Mouse (Mus musculus) lung, embryonic 14.5 days (tissue): ENCODE results near the gene Proca1. TPM values are rescaled to one million over a fixed set of nuclear protein-coding genes. Genes with fewer than 3 reads are reported as not detected.

Experiments
- ATAC-seq: fragments of 200-750 bp; cut with Nextera tagmentation; 2 replicates; pipeline ENCODE4 v1.8.0; 2017; ENCODE audit warnings: mild to moderate bottlenecking, moderate TSS enrichment, moderate library complexity; ENCODE audit not compliant: insufficient read depth
- DNase-seq: peaks from one replicate; pipeline ENCODE4 v3.0.0-alpha.2; 2015
- H3K27ac ChIP-seq: fragments of 300-500 bp; sonication (generic); 2 replicates; pipeline ENCODE4 v1.5.1; 2014; ENCODE audit warnings: low read depth, mild to moderate bottlenecking, moderate library complexity
- H3K27me3 ChIP-seq: fragments of 300-500 bp; sonication (generic); 2 replicates; pipeline ENCODE4 v1.6.1; 2014; ENCODE audit warnings: low read length, control low read depth; ENCODE audit not compliant: insufficient read depth
- H3K36me3 ChIP-seq: fragments of 300-500 bp; sonication (generic); 2 replicates; pipeline ENCODE4 v1.6.1; 2014; ENCODE audit warnings: control low read depth; ENCODE audit not compliant: insufficient read depth
- H3K4me1 ChIP-seq: fragments of 300-500 bp; sonication (generic); 2 replicates; pipeline ENCODE4 v1.6.1; 2014; ENCODE audit warnings: antibody characterized with exemption, control low read depth; ENCODE audit not compliant: insufficient read depth
- H3K4me2 ChIP-seq: fragments of 300-500 bp; sonication (generic); 2 replicates; pipeline ENCODE4 v1.6.1; 2014; ENCODE audit warnings: mild to moderate bottlenecking
- H3K4me3 ChIP-seq: fragments of 300-500 bp; sonication (generic); 2 replicates; pipeline ENCODE4 v1.5.1; 2014; ENCODE audit warnings: low read depth, low read length
- H3K9ac ChIP-seq: fragments of 300-500 bp; sonication (generic); 2 replicates; pipeline ENCODE4 v1.6.1; 2014
- H3K9me3 ChIP-seq: fragments of 300-500 bp; sonication (generic); 2 replicates; pipeline ENCODE4 v1.6.1; 2016; ENCODE audit warnings: low read depth, low read length, control low read depth
- CTCF ChIP-seq: IDR thresholded peaks from 2 replicates; pipeline ENCODE4 v1.5.1; 2016; ENCODE audit warnings: antibody characterized with exemption, low read depth
- WGBS: fragments of 180-500 bp; shearing (Covaris S2); extraction: QIAGEN DNeasy Blood & Tissue Kit; methylation state at CpG from one replicate; pipeline ENCODE4 v1.1.7; 2014; 5-methylcytosine and 5-hydroxymethylcytosine counted together
- polyA plus RNA-seq: library from polyadenylated mRNA; unstranded; fragments of >200 nt; fragmentation: Nextera tagmentation; extraction: Ambion mirVana; gene quantifications from 2 replicates; pipeline ENCODE4 v1.2.1, GENCODE M21; 2014

The Proca1 gene
- polyA plus RNA-seq, 1 experiment from 2014 or later, result 2.8 TPM

DNA sequence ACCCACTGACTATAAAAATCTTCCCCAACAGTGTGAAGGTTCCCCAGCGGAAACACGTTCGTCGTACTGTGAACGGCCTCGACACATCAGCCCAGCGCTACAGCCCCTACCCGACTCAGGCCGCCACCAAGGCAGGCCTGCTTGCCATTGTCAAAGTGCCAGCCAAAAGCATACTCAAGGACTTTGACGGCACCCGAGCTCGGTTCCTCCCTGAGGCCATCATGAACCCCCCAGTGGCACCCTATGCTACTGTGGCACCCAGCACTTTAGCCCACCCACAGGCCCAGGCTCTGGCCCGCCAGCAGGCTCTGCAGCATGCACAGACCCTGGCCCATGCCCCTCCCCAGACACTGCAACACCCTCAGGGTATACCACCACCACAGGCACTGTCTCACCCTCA is 39.4 kb upstream of the Proca1 start:
- no peak for DNase-seq
- no peaks in the 10 kb centered on the region for H3K9me3 ChIP-seq
- no peak for ATAC-seq
- H3K9ac ChIP-seq, result no peak overlapping the region; the same call in 1 of the 2 replicates
- H3K36me3 ChIP-seq, result peaks cover 83% of the 10 kb centered on the region
- TF ChIP-seq CTCF, result no peak
- 0 out of 2 replicates have a peak, but pooled peaks cover 6% of the 10 kb centered on the region for H3K4me1 ChIP-seq
- 81% methylated on average over 13 of the region's 13 CpGs for WGBS
- no peak overlapping the region for H3K4me3 ChIP-seq
- H3K27me3 ChIP-seq, result no peaks in the 10 kb centered on the region
- peak overlapping the region; percentile 81 for H3K27ac ChIP-seq
- no peak overlapping the region for H3K4me2 ChIP-seq

DNA sequence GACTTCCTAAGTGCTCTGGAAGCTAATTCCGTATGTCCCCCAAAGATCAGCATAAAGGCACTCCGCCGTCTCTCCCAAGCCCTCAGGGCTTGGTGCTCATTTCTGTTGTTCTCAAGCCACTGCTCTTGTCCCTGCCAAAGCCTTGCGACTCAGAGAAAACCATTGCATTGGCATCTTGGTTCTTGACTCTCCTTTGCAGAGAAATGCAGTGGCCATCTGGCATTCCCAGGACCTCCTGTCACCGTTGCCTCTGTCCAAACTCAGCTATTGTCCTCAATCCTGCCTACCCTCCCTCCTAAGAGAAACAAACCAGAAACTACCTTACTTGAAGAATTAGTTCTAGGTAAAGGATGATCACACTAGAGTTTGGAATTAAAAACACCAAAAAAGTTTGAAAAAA is 37.5 kb upstream of the Proca1 start:
- no peak for TF ChIP-seq CTCF
- Histone ChIP-seq H3K4me2 (no peak overlapping the region), H3K27me3 (no peaks in the 10 kb centered on the region), H3K9ac (no peak overlapping the region), H3K4me3 (no peak overlapping the region), H3K36me3 (peaks cover 83% of the 10 kb centered on the region), H3K9me3 (no peaks in the 10 kb centered on the region), H3K27ac (no peak overlapping the region), H3K4me1 (0 out of 2 replicates have a peak, but pooled peaks cover 6% of the 10 kb centered on the region)
- ATAC-seq (no peak), DNase-seq (no peak)
- 84% methylated on average over 5 of the region's 5 CpGs for WGBS

DNA sequence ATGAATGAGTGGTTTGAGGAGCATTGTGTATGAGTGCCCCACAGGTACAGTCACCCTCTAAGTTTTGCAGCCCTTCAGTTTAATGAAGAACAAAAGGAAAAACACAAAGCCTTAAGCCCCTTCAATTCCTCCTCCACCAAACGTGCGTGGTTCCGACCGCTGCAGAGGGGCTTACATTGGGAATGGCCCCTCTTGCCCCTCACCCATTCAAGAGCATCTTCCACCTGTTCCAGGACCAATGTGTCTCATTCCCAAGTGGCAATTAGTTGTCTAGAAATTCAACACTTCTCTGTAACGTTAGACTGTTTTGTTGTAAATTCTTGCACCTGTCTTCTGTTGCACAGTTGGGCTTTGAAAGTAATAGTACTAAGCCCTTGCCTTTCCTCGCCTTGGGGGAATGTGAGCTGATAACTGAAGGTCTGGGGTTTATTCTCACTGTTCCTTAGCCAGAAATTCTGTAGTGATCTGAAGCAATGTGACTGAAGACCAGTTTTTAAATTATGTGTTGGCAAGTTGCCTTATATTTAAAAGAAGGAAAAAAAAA is 37.0 kb upstream of the Proca1 start:
- Histone ChIP-seq H3K27ac (no peak overlapping the region), H3K4me3 (no peak overlapping the region), H3K9ac (no peak overlapping the region), H3K27me3 (no peaks in the 10 kb centered on the region), H3K36me3 (peaks cover 83% of the 10 kb centered on the region), H3K9me3 (no peaks in the 10 kb centered on the region), H3K4me1 (0 out of 2 replicates have a peak, but pooled peaks cover 6% of the 10 kb centered on the region), H3K4me2 (no peak overlapping the region)
- DNase-seq (no peak), ATAC-seq (no peak)
- no peak for TF ChIP-seq CTCF
- 73% methylated on average over 6 of the region's 6 CpGs for WGBS

DNA sequence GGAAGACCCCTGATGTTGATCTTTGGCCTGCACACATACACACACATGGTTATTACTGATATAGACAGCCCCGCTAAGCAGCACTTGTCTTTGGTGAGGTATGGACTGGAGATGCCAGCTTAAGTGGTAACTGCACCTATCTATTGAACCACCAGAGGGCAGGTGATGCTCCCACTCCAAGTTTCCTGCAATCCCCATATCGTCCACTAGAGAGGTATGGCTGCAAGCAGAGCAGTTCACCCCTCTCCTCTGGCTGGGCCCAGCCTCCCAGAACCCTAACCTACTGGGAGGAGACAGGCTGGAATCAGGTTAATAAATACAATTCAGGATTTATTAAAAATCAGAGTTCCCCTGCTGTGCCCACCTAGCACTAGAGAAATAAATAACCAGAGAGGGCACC is 34.1 kb upstream of the Proca1 start:
- H3K9me3 ChIP-seq, result no peaks in the 10 kb centered on the region
- peaks cover 6% of the 10 kb centered on the region; the same call in 1 of the 2 replicates for H3K4me1 ChIP-seq
- no peak overlapping the region for H3K4me2 ChIP-seq
- no peak overlapping the region for H3K27ac ChIP-seq
- no peak overlapping the region for H3K9ac ChIP-seq
- ATAC-seq (peak; percentile 18), DNase-seq (peak; percentile 93)
- peak; percentile 100 for TF ChIP-seq CTCF
- no peak overlapping the region for H3K4me3 ChIP-seq
- H3K27me3 ChIP-seq, result no peaks in the 10 kb centered on the region
- peaks cover 87% of the 10 kb centered on the region for H3K36me3 ChIP-seq
- 15% methylated on average over 2 of the region's 2 CpGs for WGBS

DNA sequence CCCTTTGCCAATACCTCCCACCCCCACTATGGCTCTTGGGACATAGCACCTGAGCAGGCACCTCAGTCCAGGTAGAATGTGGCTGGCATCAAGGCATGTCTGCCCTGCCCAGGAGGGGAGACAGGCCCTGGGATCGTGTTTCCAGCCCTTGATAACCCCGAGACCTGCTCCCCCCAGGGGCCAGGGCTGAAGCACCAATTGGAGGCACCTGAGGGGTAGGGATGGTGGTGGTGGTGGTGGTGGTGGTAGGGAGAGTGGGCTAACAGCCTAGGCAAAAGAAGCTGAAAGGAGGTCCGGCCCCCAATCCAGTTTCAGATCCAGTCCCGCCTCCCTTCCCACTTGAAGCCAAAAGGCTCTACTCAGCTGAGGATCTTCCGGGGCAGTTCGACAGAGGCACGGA is 33.6 kb upstream of the Proca1 start:
- Histone ChIP-seq H3K27ac (peak overlapping the region; percentile 8; the same call in 1 of the 2 replicates), H3K27me3 (no peaks in the 10 kb centered on the region), H3K4me1 (peaks cover 6% of the 10 kb centered on the region; the same call in 1 of the 2 replicates), H3K4me3 (no peak overlapping the region), H3K4me2 (no peak overlapping the region), H3K9me3 (no peaks in the 10 kb centered on the region), H3K36me3 (peaks cover 83% of the 10 kb centered on the region), H3K9ac (no peak overlapping the region)
- WGBS, result 57% methylated on average over 7 of the region's 7 CpGs
- no peak for DNase-seq
- no peak for TF ChIP-seq CTCF
- ATAC-seq, result no peak

DNA sequence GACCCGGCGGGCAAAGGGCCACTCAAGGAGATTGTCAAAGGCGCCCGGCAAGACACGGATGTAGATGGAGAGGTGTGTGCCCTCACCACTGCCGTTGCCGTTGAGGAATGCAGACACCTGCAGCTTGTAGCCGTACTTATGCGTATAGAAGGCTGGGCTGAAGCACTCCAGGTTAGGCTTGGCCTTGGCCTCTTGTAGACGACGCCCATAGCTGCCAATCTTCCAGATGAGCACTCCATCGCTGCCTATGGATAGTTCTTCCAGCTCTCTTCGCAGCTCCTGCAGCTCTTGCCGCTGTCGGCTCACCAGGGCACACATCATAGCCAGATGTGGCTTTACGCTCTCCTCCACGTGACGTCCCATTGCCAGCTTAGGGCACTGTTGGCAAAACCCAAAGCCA is 33.0 kb upstream of the Proca1 start:
- DNase-seq, result no peak
- peaks cover 76% of the 10 kb centered on the region for H3K36me3 ChIP-seq

DNA sequence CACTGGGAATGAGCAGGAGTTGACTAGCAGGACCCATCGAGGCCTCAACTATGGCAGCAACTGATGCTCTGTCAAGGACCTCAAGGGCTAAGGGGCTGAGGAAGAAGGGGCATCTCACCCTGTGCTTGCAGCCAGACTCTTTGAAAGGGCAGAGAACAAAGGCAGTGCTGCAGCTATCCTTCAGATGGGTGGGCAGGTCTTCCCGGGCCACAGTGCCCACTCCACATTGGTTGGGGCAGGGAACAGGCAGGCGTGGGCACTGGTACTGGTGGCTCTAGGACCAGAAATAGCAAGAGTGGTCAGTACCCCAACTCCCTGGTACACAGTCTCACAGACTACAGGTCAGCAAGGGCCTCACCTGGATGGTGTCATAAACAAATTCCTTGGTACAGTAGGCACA is 32.5 kb upstream of the Proca1 start:
- no peak for DNase-seq
- 85% methylated on average over 3 of the region's 3 CpGs for WGBS
- no peak for ATAC-seq
- Histone ChIP-seq H3K9me3 (no peaks in the 10 kb centered on the region), H3K4me3 (no peak overlapping the region), H3K27me3 (no peaks in the 10 kb centered on the region), H3K4me2 (no peak overlapping the region), H3K36me3 (peaks cover 72% of the 10 kb centered on the region), H3K4me1 (peaks cover 6% of the 10 kb centered on the region; the same call in 1 of the 2 replicates), H3K9ac (no peak overlapping the region), H3K27ac (no peak overlapping the region)
- TF ChIP-seq CTCF, result no peak

More for the DNA sequence above, 33.0 kb upstream of the Proca1 start:
- 75% methylated on average over 18 of the region's 18 CpGs for WGBS
- Histone ChIP-seq H3K4me2 (no peak overlapping the region), H3K27ac (no peak overlapping the region), H3K9me3 (no peaks in the 10 kb centered on the region), H3K4me3 (no peak overlapping the region), H3K4me1 (peaks cover 6% of the 10 kb centered on the region; the same call in 1 of the 2 replicates), H3K27me3 (no peaks in the 10 kb centered on the region), H3K9ac (no peak overlapping the region)
- no peak for ATAC-seq
- no peak for TF ChIP-seq CTCF
